Mouse (Mus musculus): ENCODE results near the gene Tmem230.

- TF ChIP-seq POLR2A (IDR thresholded peaks at IDR 0.05; ENCODE audit: low read depth, low read length) = no peak
- no peak for TF ChIP-seq CTCF (IDR thresholded peaks at IDR 0.05; ENCODE audit: extremely low read depth, insufficient read length, insufficient replicate concordance, low read depth, low read length)
These were observed 17.6 kb upstream of the Tmem230 start for GRCm38 (mm10) chr2:132265196-132265595.

All from small intestine, adult 2 months (tissue).